Mouse (Mus musculus) lung, postnatal 4 days (tissue): ENCODE data around the gene Pde4b.
A peak's percentile ranks its signal among the peaks of the same experiment; 100 is the strongest.

Experiments used
- DNase-seq, 2 experiments: peaks; one replicate each; pipeline ENCODE4 v3.0.0; 2021

Gene Pde4b

GRCm38 (mm10) chr4:102186888-102187287 is 99.5 kb downstream of the Pde4b start:
- DNase-seq, result no peak

- no peak for DNase-seq
Measured at GRCm38 (mm10) chr4:102197707-102198106, 110.4 kb downstream of the Pde4b start.

- DNase-seq, result no peak
Measured at GRCm38 (mm10) chr4:102209773-102210172, 122.4 kb downstream of the Pde4b start.

- DNase-seq, result peak in 1 of 2 experiments; percentile 13
Measured at GRCm38 (mm10) chr4:102226700-102227099, 139.4 kb downstream of the Pde4b start.

GRCm38 (mm10) chr4:102228953-102229586 is 141.7 kb downstream of the Pde4b start:
- peak; percentile 22 to 45 for DNase-seq

GRCm38 (mm10) chr4:102230898-102231297 is 143.6 kb downstream of the Pde4b start:
- DNase-seq, result no peak

- no peak for DNase-seq
Measured at GRCm38 (mm10) chr4:102233633-102234032, 146.3 kb downstream of the Pde4b start.

- DNase-seq, result no peak
Measured at GRCm38 (mm10) chr4:102235151-102235550, 147.8 kb downstream of the Pde4b start.

GRCm38 (mm10) chr4:102239102-102239501 is 151.8 kb downstream of the Pde4b start:
- no peak for DNase-seq

- DNase-seq, result no peak
Measured at GRCm38 (mm10) chr4:102239657-102240390, 152.5 kb downstream of the Pde4b start.

GRCm38 (mm10) chr4:102240754-102241427 is 153.5 kb downstream of the Pde4b start:
- DNase-seq, result no peak

- DNase-seq, result no peak
Measured at GRCm38 (mm10) chr4:102253994-102254393, 166.7 kb downstream of the Pde4b start.

GRCm38 (mm10) chr4:102254466-102255294 is 167.3 kb downstream of the Pde4b start:
- peak; percentile 6 to 26 for DNase-seq

GRCm38 (mm10) chr4:102255295-102255670 is 167.9 kb downstream of the Pde4b start:
- DNase-seq, result no peak

- no peak for DNase-seq
Measured at GRCm38 (mm10) chr4:102256170-102256960, 169.0 kb downstream of the Pde4b start.

- no peak for DNase-seq
Measured at GRCm38 (mm10) chr4:102260216-102260615, 172.9 kb downstream of the Pde4b start.

GRCm38 (mm10) chr4:102272313-102272712 is 185.0 kb downstream of the Pde4b start:
- no peak for DNase-seq

- DNase-seq, result no peak
Measured at GRCm38 (mm10) chr4:102272749-102273148, 185.4 kb downstream of the Pde4b start.

- DNase-seq, result no peak
Measured at GRCm38 (mm10) chr4:102275716-102276115, 188.4 kb downstream of the Pde4b start.

- no peak for DNase-seq
Measured at GRCm38 (mm10) chr4:102278958-102279357, 191.6 kb downstream of the Pde4b start.

GRCm38 (mm10) chr4:102287172-102287571 is 199.8 kb downstream of the Pde4b start:
- no peak for DNase-seq
